Comparison of ENCODE assay signal across 8 mouse cellular contexts in the genomic region with DNA sequence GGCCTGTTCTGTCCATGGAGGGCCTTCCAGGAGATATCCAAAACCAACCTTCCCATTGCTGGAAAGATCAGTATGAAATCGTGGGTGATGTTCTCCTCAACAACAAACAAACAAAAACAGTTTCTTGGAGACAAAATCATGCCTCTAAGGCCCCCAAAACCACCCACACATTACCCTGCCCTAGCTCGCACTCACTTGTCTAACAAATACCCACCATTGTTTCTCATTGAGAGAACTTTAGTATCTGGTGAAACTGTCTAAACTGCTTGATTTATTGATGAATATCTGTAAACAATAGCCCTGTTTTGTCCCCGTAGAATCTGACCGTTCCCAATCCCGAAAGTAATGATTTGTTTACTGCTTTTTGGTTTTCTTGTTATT. TPM values are rescaled to one million over a fixed set of nuclear protein-coding genes. Genes with fewer than 3 reads are reported as not detected.
DNase-seq lines count a peak whose midpoint lies in the region; ATAC-seq and TF ChIP-seq lines count a peak whose summit lies in the region.

No protein-coding gene starts in this region.

- H3K4me2 ChIP-seq in embryonic facial prominence, embryonic 13.5 days, result peak overlapping the region; percentile 70
- H3K4me2 ChIP-seq in intestine, embryonic 15.5 days (replicated peaks), result peak overlapping the region; percentile 68
- peak overlapping the region; percentile 82 for H3K4me2 ChIP-seq in myocyte (ENCODE audit: low read depth)

- no peak for DNase-seq in layer of hippocampus, adult 2 months (ENCODE audit: low spot score in 2 of 2)
- no peak for DNase-seq in layer of hippocampus, adult 9-10 months (ENCODE audit: low spot score)
- no peak for DNase-seq in right cerebral cortex, postnatal 14 days
- no peak for DNase-seq in adrenal gland, postnatal 4 days (ENCODE audit: low spot score in 2 of 2)
- DNase-seq in frontal cortex, postnatal 36 days (ENCODE audit: low spot score in 2 of 2), result no peak

- peak overlapping the region; percentile 45 for H3ac ChIP-seq in myocyte (ENCODE audit: control insufficient read depth, insufficient read length)

- H3K36me3 ChIP-seq in embryonic facial prominence, embryonic 13.5 days, result no peaks in the 10 kb centered on the region
- no peaks in the 10 kb centered on the region for H3K36me3 ChIP-seq in intestine, embryonic 15.5 days
- no peaks in the 10 kb centered on the region for H3K36me3 ChIP-seq in myocyte (ENCODE audit: control insufficient read depth, insufficient read depth)

- H3K9me3 ChIP-seq in embryonic facial prominence, embryonic 13.5 days, result no peaks in the 10 kb centered on the region
- no peaks in the 10 kb centered on the region for H3K9me3 ChIP-seq in intestine, embryonic 15.5 days

- H3K9ac ChIP-seq in embryonic facial prominence, embryonic 13.5 days, result peak overlapping the region; percentile 97
- H3K9ac ChIP-seq in intestine, embryonic 15.5 days, result peak overlapping the region; percentile 39; the same call in 1 of the 2 replicates

- peaks cover 13% of the 10 kb centered on the region for H3K4me1 ChIP-seq in embryonic facial prominence, embryonic 13.5 days
- no peaks in the 10 kb centered on the region; the same call in 1 of the 2 replicates for H3K4me1 ChIP-seq in intestine, embryonic 15.5 days (replicated peaks)

- H3K79me2 ChIP-seq in myocyte (ENCODE audit: control insufficient read depth, insufficient read depth), result peaks cover 42% of the 10 kb centered on the region

- WGBS in embryonic facial prominence, embryonic 13.5 days, result 66% methylated on average over 5 of the region's 5 CpGs
- WGBS in intestine, embryonic 15.5 days, result 53% methylated on average over 5 of the region's 5 CpGs

- peak overlapping the region; percentile 98 for H3K27ac ChIP-seq in layer of hippocampus, adult 2 months
- H3K27ac ChIP-seq in embryonic facial prominence, embryonic 13.5 days, result peak overlapping the region; percentile 97
- peak overlapping the region; percentile 52; the same call in 1 of the 2 replicates for H3K27ac ChIP-seq in intestine, embryonic 15.5 days

- TF ChIP-seq POLR2A in myocyte (IDR thresholded peaks at IDR 0.05; ENCODE audit: insufficient read length, low read depth), result no peak

- H3K27me3 ChIP-seq in embryonic facial prominence, embryonic 13.5 days, result no peaks in the 10 kb centered on the region
- no peaks in the 10 kb centered on the region for H3K27me3 ChIP-seq in intestine, embryonic 15.5 days (replicated peaks)
- H3K27me3 ChIP-seq in myocyte (ENCODE audit: control insufficient read depth, insufficient read depth, insufficient read length), result no peaks in the 10 kb centered on the region

- ATAC-seq in embryonic facial prominence, embryonic 13.5 days (ENCODE audit: insufficient number of reproducible peaks, insufficient read depth, low FRiP score, low TSS enrichment, low read depth), result no peak
- no peak for ATAC-seq in intestine, embryonic 15.5 days

- TF ChIP-seq CTCF in layer of hippocampus, adult 2 months (conservative IDR thresholded peaks at IDR 0.05), result no peak

- H3K4me3 ChIP-seq in layer of hippocampus, adult 2 months, result peak overlapping the region; percentile 95
- peak overlapping the region; percentile 84 for H3K4me3 ChIP-seq in embryonic facial prominence, embryonic 13.5 days
- peak overlapping the region; percentile 76 for H3K4me3 ChIP-seq in intestine, embryonic 15.5 days (replicated peaks)
- H3K4me3 ChIP-seq in myocyte, result peak overlapping the region; percentile 70

TF ChIP-seq in myocyte, 11 proteins besides CTCF, POLR2A, EP300 and RAD21:
- no peak for TF ChIP-seq POLR2AphosphoS2 (IDR thresholded peaks at IDR 0.05; ENCODE audit: insufficient read length, low read depth)
- TF ChIP-seq CEBPB (IDR thresholded peaks at IDR 0.05; ENCODE audit: insufficient read depth, poor library complexity, severe bottlenecking), result no peak
TF ChIP-seq in myocyte: peak in this region for 0.

RNA-seq across cellular contexts. Expression of a gene that starts 0.5 kb away (rescaled TPM):
- total RNA-seq in layer of hippocampus, adult 2 months (2021), result 10 to 100 TPM; 27.7 to 29.0 TPM
- 68.8 and 74.1 TPM in 2 replicates for polyA plus RNA-seq in embryonic facial prominence, embryonic 13.5 days (2015; fragmentation: Nextera tagmentation; extraction: Ambion mirVana)
- polyA plus RNA-seq in intestine, embryonic 15.5 days (2015; fragmentation: Nextera tagmentation; extraction: Ambion mirVana), result 55.7 and 60.1 TPM in 2 replicates
- polyA plus RNA-seq in myocyte (2012; fragmentation: generic; extraction: Trizol), result 6.3 TPM
- total RNA-seq in adrenal gland, postnatal 4 days (2021), result 10 to 100 TPM; 56.7 to 58.5 TPM

RNA-seq across cellular contexts. Expression of a gene that starts 48.1 kb away (rescaled TPM):
- total RNA-seq in layer of hippocampus, adult 2 months (2021), result 1 to 10 TPM; 3.4 to 3.5 TPM
- 0.30 and 0.45 TPM in 2 replicates for polyA plus RNA-seq in embryonic facial prominence, embryonic 13.5 days (2015; fragmentation: Nextera tagmentation; extraction: Ambion mirVana)
- polyA plus RNA-seq in intestine, embryonic 15.5 days (2015; fragmentation: Nextera tagmentation; extraction: Ambion mirVana), result 0.04 and 0.08 TPM in 2 replicates
- polyA plus RNA-seq in myocyte (2012; fragmentation: generic; extraction: Trizol), result 0.04 TPM
- 1 to 10 TPM; 3.7 to 7.3 TPM for total RNA-seq in adrenal gland, postnatal 4 days (2021)
